Mouse (Mus musculus) MEL (cell line): ENCODE results near the gene Srarp. TPM values are rescaled to one million over a fixed set of nuclear protein-coding genes. Genes with fewer than 3 reads are reported as not detected.

Experiments
- DNase-seq: peaks from one replicate; pipeline ENCODE4 v3.0.0; 2011; ENCODE audit warnings: low read depth, low spot score
- H3K27ac ChIP-seq: 2 replicates; pipeline ENCODE4 v1.5.1; 2012; ENCODE audit warnings: low read depth, mild to moderate bottlenecking, control low read depth, low read length, moderate library complexity; ENCODE audit not compliant: control insufficient read depth
- H3K27me3 ChIP-seq, 2 experiments: fragments of 150-350 bp in 1 of 2; sonication (generic) in 1 of 2; 2 replicates each; pipeline ENCODE4 v1.6.1; 2012; ENCODE audit warnings: low read length in 2 of 2, mild to moderate bottlenecking in 2 of 2, improper control_type of control experiment in 1 of 2, moderate library complexity in 1 of 2; ENCODE audit not compliant: insufficient read depth in 2 of 2, control insufficient read depth in 1 of 2
- H3K36me3 ChIP-seq, 2 experiments: 2 replicates each; pipeline ENCODE4 v1.6.1; 2012 to 2014; ENCODE audit warnings: low read length in 2 of 2, improper control_type of control experiment in 1 of 2, inconsistent platforms in 1 of 2, mild to moderate bottlenecking in 1 of 2; ENCODE audit not compliant: insufficient read depth in 2 of 2, control insufficient read depth in 1 of 2
- H3K4me1 ChIP-seq, 2 experiments: fragments of 150-350 bp in 1 of 2; sonication (generic) in 1 of 2; 2 replicates each; pipeline ENCODE4 v1.6.1; 2012; ENCODE audit warnings: low read length in 2 of 2, improper control_type of control experiment in 1 of 2, mild to moderate bottlenecking in 1 of 2; ENCODE audit not compliant: insufficient read depth in 2 of 2, control insufficient read depth in 1 of 2
- H3K4me3 ChIP-seq, 2 experiments: fragments of 150-350 bp in 1 of 2; sonication (generic) in 1 of 2; 2 replicates each; pipeline ENCODE4 v1.5.1; 2012; ENCODE audit warnings: low read depth in 2 of 2, low read length in 2 of 2, mild to moderate bottlenecking in 2 of 2, moderate library complexity in 2 of 2, control low read depth in 1 of 2, improper control_type of control experiment in 1 of 2; ENCODE audit not compliant: control insufficient read depth in 1 of 2, insufficient read depth in 1 of 2
- H3K79me2 ChIP-seq: 2 replicates; pipeline ENCODE4 v1.6.1; 2012; ENCODE audit warnings: mild to moderate bottlenecking, low read length, moderate library complexity; ENCODE audit not compliant: control insufficient read depth, poor library complexity, insufficient read depth
- H3K9ac ChIP-seq: 2 replicates; pipeline ENCODE4 v1.6.1; 2012; ENCODE audit warnings: low read depth, mild to moderate bottlenecking, control low read depth, low read length, moderate library complexity; ENCODE audit not compliant: control insufficient read depth, poor library complexity, severe bottlenecking
- H3K9me3 ChIP-seq: fragments of 150-350 bp; sonication (generic); replicated peaks from 2 replicates; pipeline ENCODE4 v1.6.1; 2012; ENCODE audit warnings: mild to moderate bottlenecking, low read length, improper control_type of control experiment, moderate library complexity; ENCODE audit not compliant: insufficient read depth
- BHLHE40 ChIP-seq: IDR thresholded peaks from 2 replicates; pipeline ENCODE4 v1.6.1; 2012; ENCODE audit warnings: low read depth, mild to moderate bottlenecking, inconsistent platforms, low read length, improper control_type of control experiment, borderline replicate concordance
- CHD2 ChIP-seq: IDR thresholded peaks from 2 replicates; pipeline ENCODE4 v1.6.1; 2011; ENCODE audit warnings: low read length, improper control_type of control experiment
- E2F4 ChIP-seq: IDR thresholded peaks from 2 replicates; pipeline ENCODE4 v1.6.1; 2011; ENCODE audit warnings: low read depth, low read length, improper control_type of control experiment, borderline replicate concordance
- EP300 ChIP-seq, 2 experiments: IDR thresholded peaks; 2 replicates each; pipeline ENCODE4 v1.6.1; 2011; ENCODE audit warnings: improper control_type of control experiment in 2 of 2, low read length in 2 of 2, low read depth in 1 of 2, mild to moderate bottlenecking in 1 of 2
- ETS1 ChIP-seq: IDR thresholded peaks from 2 replicates; pipeline ENCODE4 v1.6.1; 2012; ENCODE audit warnings: low read depth, mild to moderate bottlenecking, inconsistent platforms, low read length, improper control_type of control experiment, moderate library complexity
- GATA1 ChIP-seq: IDR thresholded peaks from 2 replicates; pipeline ENCODE4 v1.6.1; 2011; ENCODE audit warnings: low read depth, low read length, improper control_type of control experiment
- JUND ChIP-seq: IDR thresholded peaks from 2 replicates; pipeline ENCODE4 v1.6.1; 2011; ENCODE audit warnings: low read depth, mild to moderate bottlenecking, improper control_type of control experiment, low read length
- MAFK ChIP-seq: IDR thresholded peaks from 2 replicates; pipeline ENCODE4 v1.6.1; 2011; ENCODE audit warnings: low read depth, mild to moderate bottlenecking, low read length, improper control_type of control experiment, borderline replicate concordance
- MAX ChIP-seq: IDR thresholded peaks from 2 replicates; pipeline ENCODE4 v1.6.1; 2011; ENCODE audit warnings: low read length, improper control_type of control experiment
- MAZ ChIP-seq: IDR thresholded peaks from 2 replicates; pipeline ENCODE4 v1.6.1; 2012; ENCODE audit warnings: low read depth, mild to moderate bottlenecking, inconsistent platforms, low read length, improper control_type of control experiment
- MEF2A ChIP-seq: IDR thresholded peaks from 2 replicates; pipeline ENCODE4 v1.6.1; 2014; ENCODE audit warnings: low read depth, mild to moderate bottlenecking, inconsistent platforms, low read length, improper control_type of control experiment; ENCODE audit not compliant: poor library complexity, insufficient replicate concordance, severe bottlenecking; ENCODE audit errors: extremely low read depth
- MXI1 ChIP-seq: IDR thresholded peaks from 2 replicates; pipeline ENCODE4 v1.6.1; 2011; ENCODE audit warnings: mild to moderate bottlenecking, low read depth, low read length, improper control_type of control experiment
- NELFE ChIP-seq: IDR thresholded peaks from 2 replicates; pipeline ENCODE4 v1.6.1; 2011; ENCODE audit warnings: low read depth, low read length, improper control_type of control experiment
- NRF1 ChIP-seq: IDR thresholded peaks from 2 replicates; pipeline ENCODE4 v1.6.1; 2014; ENCODE audit warnings: low read depth, mild to moderate bottlenecking, inconsistent platforms, low read length, improper control_type of control experiment, moderate library complexity; ENCODE audit not compliant: poor library complexity, insufficient read depth, severe bottlenecking
- POLR2AphosphoS5 ChIP-seq: IDR thresholded peaks from 2 replicates; pipeline ENCODE4 v1.6.1; 2012; ENCODE audit warnings: low read depth, borderline replicate concordance, mild to moderate bottlenecking, inconsistent platforms, low read length, moderate library complexity, mixed read lengths
- RAD21 ChIP-seq: IDR thresholded peaks from 2 replicates; pipeline ENCODE4 v1.6.1; 2011; ENCODE audit warnings: mild to moderate bottlenecking, low read depth, low read length, improper control_type of control experiment
- RCOR1 ChIP-seq: IDR thresholded peaks from 2 replicates; pipeline ENCODE4 v1.6.1; 2012; ENCODE audit warnings: low read depth, mild to moderate bottlenecking, inconsistent platforms, low read length, improper control_type of control experiment
- SIN3A ChIP-seq: IDR thresholded peaks from 2 replicates; pipeline ENCODE4 v1.6.1; 2012; ENCODE audit warnings: low read length, improper control_type of control experiment, inconsistent platforms
- TAL1 ChIP-seq: IDR thresholded peaks from 2 replicates; pipeline ENCODE4 v1.6.1; 2012; ENCODE audit warnings: mild to moderate bottlenecking, inconsistent platforms, low read length, moderate library complexity, mixed read lengths
- TCF12 ChIP-seq: IDR thresholded peaks from 2 replicates; pipeline ENCODE4 v1.6.1; 2014; ENCODE audit warnings: low read depth, mild to moderate bottlenecking, inconsistent platforms, low read length, improper control_type of control experiment, moderate library complexity
- UBTF ChIP-seq: IDR thresholded peaks from 2 replicates; pipeline ENCODE4 v1.6.1; 2012; ENCODE audit warnings: low read depth, mild to moderate bottlenecking, inconsistent platforms, low read length, improper control_type of control experiment, moderate library complexity, borderline replicate concordance; ENCODE audit not compliant: insufficient read depth
- USF1 ChIP-seq: IDR thresholded peaks from 2 replicates; pipeline ENCODE4 v1.6.1; 2014; ENCODE audit warnings: low read depth, mild to moderate bottlenecking, inconsistent platforms, low read length, improper control_type of control experiment, moderate library complexity
- USF2 ChIP-seq, 2 experiments: IDR thresholded peaks; 2 replicates each; pipeline ENCODE4 v1.6.1; 2011 to 2012; ENCODE audit warnings: improper control_type of control experiment in 2 of 2, low read length in 2 of 2, borderline replicate concordance in 1 of 2, inconsistent platforms in 1 of 2, low read depth in 1 of 2, mild to moderate bottlenecking in 1 of 2; ENCODE audit not compliant: insufficient read depth in 1 of 2
- ZC3H11A ChIP-seq: IDR thresholded peaks from 2 replicates; pipeline ENCODE4 v1.6.1; 2012; ENCODE audit warnings: low read depth, mild to moderate bottlenecking, inconsistent platforms, low read length, improper control_type of control experiment
- ZKSCAN1 ChIP-seq: IDR thresholded peaks from 2 replicates; pipeline ENCODE4 v1.6.1; 2012; ENCODE audit warnings: low read depth, mild to moderate bottlenecking, inconsistent platforms, low read length, improper control_type of control experiment, moderate library complexity
- ZMIZ1 ChIP-seq: IDR thresholded peaks from 2 replicates; pipeline ENCODE4 v1.6.1; 2012; ENCODE audit warnings: low read depth, mild to moderate bottlenecking, inconsistent platforms, low read length, improper control_type of control experiment, moderate library complexity
- polyA plus RNA-seq, 2 experiments: library from polyadenylated mRNA; stranded (reverse) in 1 of 2; unstranded in 1 of 2; fragments of >175 nt in 1 of 2; fragments of >200 nt in 1 of 2; gene quantifications; 2 replicates each; pipeline versions ENCODE4 v1.2.1 to v1.2.4; 2012; ENCODE audit warnings: low replicate concordance in 2 of 2, low read depth in 1 of 2; ENCODE audit not compliant: insufficient read length in 2 of 2, insufficient read depth in 1 of 2, missing spikeins in 1 of 2
- total RNA-seq: library from RNA; depleted of rRNA; stranded (reverse); fragments of 300-350 nt; gene quantifications from 2 replicates; pipeline ENCODE4 v1.2.3, GENCODE M21; 2012

Srarp gene
- total and polyA plus RNA-seq, 3 experiments, result not detected

DNA sequence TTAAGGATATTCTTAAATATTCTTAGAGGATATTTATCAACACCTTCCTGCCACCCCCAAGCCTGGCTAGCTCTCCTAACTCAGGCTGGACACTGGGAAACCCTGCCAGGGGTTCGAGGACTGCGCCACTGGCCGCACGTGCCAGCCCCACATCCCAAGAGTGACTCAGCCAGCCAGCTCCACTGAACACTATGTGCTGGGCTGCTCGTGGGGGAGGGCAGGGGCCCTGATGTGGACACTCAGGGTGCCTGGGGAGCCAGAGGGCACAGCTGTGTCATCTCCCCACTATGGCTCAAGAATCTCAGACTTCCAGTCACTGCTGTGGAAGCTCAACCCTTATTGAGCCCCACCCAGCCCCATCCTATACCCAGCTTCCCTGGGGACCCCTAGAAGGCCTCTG is 12.6 kb downstream of the Srarp start (continued):
- TF ChIP-seq ETS1 (no peak), NRF1 (no peak)

DNA sequence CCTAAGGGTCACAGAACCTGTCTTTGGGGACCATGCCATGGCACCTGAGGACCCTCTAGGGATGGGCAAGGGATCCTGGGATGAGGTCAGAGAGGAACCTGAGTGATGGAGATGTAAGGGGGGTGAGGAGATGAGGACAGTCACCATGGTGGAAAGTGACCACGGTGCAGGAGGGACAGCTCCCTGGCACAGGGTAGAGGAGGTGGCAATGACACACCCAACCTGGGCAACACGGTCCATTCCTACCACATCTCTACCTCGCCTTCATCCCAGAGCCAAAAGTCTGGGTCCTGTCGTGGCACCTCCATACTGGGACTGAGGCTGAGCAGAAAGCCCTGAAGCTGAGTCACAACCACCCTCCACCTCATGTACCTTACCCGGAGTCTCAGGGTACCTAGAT is 13.1 kb downstream of the Srarp start:
- no peak overlapping the region for H3K4me3 ChIP-seq
- no peaks in the 10 kb centered on the region; a peak in 1 of 4 replicates for H3K27me3 ChIP-seq
- no peaks in the 10 kb centered on the region for H3K79me2 ChIP-seq
- H3K4me1 ChIP-seq, result no peaks in the 10 kb centered on the region
- no peaks in the 10 kb centered on the region for H3K9me3 ChIP-seq
- H3K27ac ChIP-seq, result no peak overlapping the region
- H3K36me3 ChIP-seq, result no peaks in the 10 kb centered on the region
- DNase-seq, result no peak
- no peak for TF ChIP-seq RAD21
- no peak for TF ChIP-seq EP300 (IDR thresholded peaks at IDR 0.05; ENCODE audit: low read depth in 1 of 2, low read length in 2 of 2)
- TF ChIP-seq E2F4, result no peak
- no peak for TF ChIP-seq NRF1
- no peak for TF ChIP-seq CHD2
- no peak for TF ChIP-seq RCOR1
- TF ChIP-seq UBTF, result no peak
- TF ChIP-seq BHLHE40, result no peak
- TF ChIP-seq ZKSCAN1, result no peak
- TF ChIP-seq MXI1, result no peak
- no peak for TF ChIP-seq NELFE
- no peak for TF ChIP-seq POLR2AphosphoS5
- TF ChIP-seq JUND, result no peak
- TF ChIP-seq TAL1, result no peak
- no peak for TF ChIP-seq USF2 (IDR thresholded peaks at IDR 0.05; ENCODE audit: borderline replicate concordance in 1 of 2, insufficient read depth in 1 of 2, low read depth in 1 of 2, low read length in 2 of 2)
- no peak overlapping the region for H3K9ac ChIP-seq

DNA sequence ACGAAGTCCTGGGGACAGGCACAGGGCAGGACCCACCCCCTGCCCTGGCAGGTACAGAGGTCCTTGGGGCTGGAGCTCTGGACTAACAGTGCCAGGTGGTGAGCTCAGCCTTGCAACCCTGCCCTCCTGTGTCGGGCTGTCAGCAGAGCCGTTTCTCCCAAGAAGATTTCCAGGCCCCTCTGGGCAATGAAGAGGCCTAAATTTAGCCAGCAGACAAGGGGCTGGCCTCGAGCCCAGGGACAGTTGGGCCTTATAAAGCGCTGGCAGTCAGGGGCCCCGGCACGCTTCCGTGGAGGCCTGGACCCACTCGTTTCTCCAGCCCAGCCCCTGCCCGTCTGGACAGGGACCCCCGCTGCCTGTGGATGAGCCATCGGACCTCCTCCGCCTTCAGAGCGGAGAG is 14.5 kb downstream of the Srarp start:
- H3K27ac ChIP-seq, result no peak overlapping the region
- H3K4me3 ChIP-seq, result no peak overlapping the region

More for the DNA sequence above, 14.5 kb downstream of the Srarp start:
- peaks cover 0 to 1% of the 10 kb centered on the region in 2 experiments; a peak in 2 of 4 replicates for H3K27me3 ChIP-seq
- no peaks in the 10 kb centered on the region for H3K79me2 ChIP-seq
- H3K36me3 ChIP-seq, result no peaks in the 10 kb centered on the region
- H3K9me3 ChIP-seq, result no peaks in the 10 kb centered on the region
- H3K9ac ChIP-seq, result no peak overlapping the region
- TF ChIP-seq GATA1 (no peak), TCF12 (no peak), MAFK (no peak), MEF2A (no peak), UBTF (no peak), JUND (no peak), USF1 (no peak), SIN3A (no peak), MAZ (no peak), E2F4 (no peak), ZMIZ1 (no peak), ZC3H11A (no peak), USF2 (IDR thresholded peaks at IDR 0.05; ENCODE audit: borderline replicate concordance in 1 of 2, insufficient read depth in 1 of 2, low read depth in 1 of 2, low read length in 2 of 2) (no peak), RCOR1 (no peak), TAL1 (no peak), MAX (no peak)
- no peak for DNase-seq
- H3K4me1 ChIP-seq, result no peaks in the 10 kb centered on the region
